Mouse (Mus musculus): ENCODE data around the gene Neu3. TPM values are rescaled to one million over a fixed set of nuclear protein-coding genes. Genes with fewer than 3 reads are reported as not detected.
"Not testable (repeated sequence)": the region's sequence is repeated elsewhere in the genome, so short reads cannot be mapped to it uniquely, and the experiment has no call there.

Gene Neu3
- total and polyA plus RNA-seq, 2 experiments from 2014 or later: 3.0 to 4.7 TPM

GRCm38 (mm10) chr7:99811661-99812060 is 16.6 kb downstream of the Neu3 start:
- H3K27ac ChIP-seq (ENCODE audit: low read depth): no peak overlapping the region
- 85% methylated on average over 4 of the region's 4 CpGs for WGBS
- no peak overlapping the region for H3K9ac ChIP-seq (replicated peaks; ENCODE audit: low read depth, low read length)
- ATAC-seq (ENCODE audit: insufficient read depth, low read depth) (no peak), DNase-seq (ENCODE audit: low spot score) (no peak)
- no peak overlapping the region for H3K4me2 ChIP-seq (ENCODE audit: low read depth, low read length)
- H3K9me3 ChIP-seq (replicated peaks; ENCODE audit: control insufficient read depth, low read length): no peaks in the 10 kb centered on the region
- H3K4me3 ChIP-seq (ENCODE audit: low read depth, low read length): no peak overlapping the region
- peaks cover 20% of the 10 kb centered on the region for H3K36me3 ChIP-seq (replicated peaks; ENCODE audit: control insufficient read depth, insufficient read depth, low read length)
- no peaks in the 10 kb centered on the region for H3K27me3 ChIP-seq (ENCODE audit: control insufficient read depth, insufficient read depth, low read length)
- TF ChIP-seq CTCF (IDR thresholded peaks at IDR 0.05; ENCODE audit: low read depth) (no peak), EP300 (IDR thresholded peaks at IDR 0.05; ENCODE audit: low read depth) (no peak)
- peaks cover 5% of the 10 kb centered on the region for H3K4me1 ChIP-seq (ENCODE audit: control insufficient read depth, insufficient read depth)

DNA sequence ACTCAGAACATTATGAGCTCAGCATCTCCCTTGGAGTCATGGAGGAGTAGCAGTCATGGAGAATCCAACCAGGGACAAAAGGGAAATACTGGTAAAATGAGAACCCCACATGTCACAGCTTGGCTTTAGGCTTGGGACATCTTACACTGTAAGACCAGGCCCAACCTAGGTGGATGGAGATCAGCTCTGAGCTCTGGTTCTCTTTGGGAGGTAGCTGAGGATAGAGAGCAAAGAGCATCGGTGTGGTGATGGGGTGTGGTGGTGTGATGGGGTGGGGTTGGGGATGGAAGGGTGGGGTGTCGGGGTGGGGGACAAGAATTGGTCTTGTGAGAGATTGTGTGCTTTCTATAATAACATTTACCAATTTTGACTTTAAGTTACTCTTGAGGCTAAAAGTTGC is 17.4 kb downstream of the Neu3 start:
- WGBS: 73% methylated on average over 2 of the region's 2 CpGs
- no peaks in the 10 kb centered on the region for H3K9me3 ChIP-seq (replicated peaks; ENCODE audit: control insufficient read depth, low read length)

GRCm38 (mm10) chr7:99807043-99807442 is 21.2 kb downstream of the Neu3 start:
- not testable (repeated sequence) for ATAC-seq (ENCODE audit: insufficient read depth, low read depth); H3K9me3 ChIP-seq (replicated peaks; ENCODE audit: control insufficient read depth, low read length); H3K27me3 ChIP-seq (ENCODE audit: control insufficient read depth, insufficient read depth, low read length); DNase-seq (ENCODE audit: low spot score); H3K4me1 ChIP-seq (ENCODE audit: control insufficient read depth, insufficient read depth); H3K36me3 ChIP-seq (replicated peaks; ENCODE audit: control insufficient read depth, insufficient read depth, low read length); H3K4me3 ChIP-seq (ENCODE audit: low read depth, low read length); H3K9ac ChIP-seq (replicated peaks; ENCODE audit: low read depth, low read length); H3K4me2 ChIP-seq (ENCODE audit: low read depth, low read length); H3K27ac ChIP-seq (ENCODE audit: low read depth)
- WGBS: 23% methylated on average over 7 of the region's 7 CpGs
- TF ChIP-seq EP300 (IDR thresholded peaks at IDR 0.05; ENCODE audit: low read depth): peak; percentile 83

More for the DNA sequence above, 17.4 kb downstream of the Neu3 start:
- no peaks in the 10 kb centered on the region for H3K27me3 ChIP-seq (ENCODE audit: control insufficient read depth, insufficient read depth, low read length)
- H3K36me3 ChIP-seq (replicated peaks; ENCODE audit: control insufficient read depth, insufficient read depth, low read length): peaks cover 20% of the 10 kb centered on the region
- no peak overlapping the region for H3K27ac ChIP-seq (ENCODE audit: low read depth)
- no peak overlapping the region for H3K4me2 ChIP-seq (ENCODE audit: low read depth, low read length)
- ATAC-seq (ENCODE audit: insufficient read depth, low read depth) (no peak), DNase-seq (ENCODE audit: low spot score) (no peak)
- no peak overlapping the region for H3K4me3 ChIP-seq (ENCODE audit: low read depth, low read length)
- no peak overlapping the region for H3K9ac ChIP-seq (replicated peaks; ENCODE audit: low read depth, low read length)
- peaks cover 5% of the 10 kb centered on the region for H3K4me1 ChIP-seq (ENCODE audit: control insufficient read depth, insufficient read depth)
- TF ChIP-seq CTCF (IDR thresholded peaks at IDR 0.05; ENCODE audit: low read depth) (no peak), EP300 (IDR thresholded peaks at IDR 0.05; ENCODE audit: low read depth) (no peak)

GRCm38 (mm10) chr7:99805340-99805739 is 22.9 kb downstream of the Neu3 start:
- no peaks in the 10 kb centered on the region for H3K36me3 ChIP-seq (replicated peaks; ENCODE audit: control insufficient read depth, insufficient read depth, low read length)
- ATAC-seq (ENCODE audit: insufficient read depth, low read depth) (no peak), DNase-seq (ENCODE audit: low spot score) (no peak)
- no peaks in the 10 kb centered on the region for H3K27me3 ChIP-seq (ENCODE audit: control insufficient read depth, insufficient read depth, low read length)
- H3K4me1 ChIP-seq (ENCODE audit: control insufficient read depth, insufficient read depth): peaks cover 5% of the 10 kb centered on the region
- no peak for TF ChIP-seq EP300 (IDR thresholded peaks at IDR 0.05; ENCODE audit: low read depth)
- no peak for TF ChIP-seq CTCF (IDR thresholded peaks at IDR 0.05; ENCODE audit: low read depth)
- H3K4me2 ChIP-seq (ENCODE audit: low read depth, low read length): no peak overlapping the region
- 75% methylated on average over 1 of the region's 1 CpGs for WGBS
- no peak overlapping the region for H3K27ac ChIP-seq (ENCODE audit: low read depth)
- H3K9ac ChIP-seq (replicated peaks; ENCODE audit: low read depth, low read length): no peak overlapping the region
- no peaks in the 10 kb centered on the region for H3K9me3 ChIP-seq (replicated peaks; ENCODE audit: control insufficient read depth, low read length)
- H3K4me3 ChIP-seq (ENCODE audit: low read depth, low read length): no peak overlapping the region

- not testable (repeated sequence) for H3K4me2 ChIP-seq (ENCODE audit: low read depth, low read length); H3K36me3 ChIP-seq (replicated peaks; ENCODE audit: control insufficient read depth, insufficient read depth, low read length); H3K27ac ChIP-seq (ENCODE audit: low read depth); H3K9ac ChIP-seq (replicated peaks; ENCODE audit: low read depth, low read length); DNase-seq (ENCODE audit: low spot score); H3K27me3 ChIP-seq (ENCODE audit: control insufficient read depth, insufficient read depth, low read length); H3K4me1 ChIP-seq (ENCODE audit: control insufficient read depth, insufficient read depth); ATAC-seq (ENCODE audit: insufficient read depth, low read depth); H3K4me3 ChIP-seq (ENCODE audit: low read depth, low read length); H3K9me3 ChIP-seq (replicated peaks; ENCODE audit: control insufficient read depth, low read length)
- WGBS: 86% methylated on average over 3 of the region's 3 CpGs
These were observed 24.2 kb downstream of the Neu3 start for GRCm38 (mm10) chr7:99804033-99804432.

DNA sequence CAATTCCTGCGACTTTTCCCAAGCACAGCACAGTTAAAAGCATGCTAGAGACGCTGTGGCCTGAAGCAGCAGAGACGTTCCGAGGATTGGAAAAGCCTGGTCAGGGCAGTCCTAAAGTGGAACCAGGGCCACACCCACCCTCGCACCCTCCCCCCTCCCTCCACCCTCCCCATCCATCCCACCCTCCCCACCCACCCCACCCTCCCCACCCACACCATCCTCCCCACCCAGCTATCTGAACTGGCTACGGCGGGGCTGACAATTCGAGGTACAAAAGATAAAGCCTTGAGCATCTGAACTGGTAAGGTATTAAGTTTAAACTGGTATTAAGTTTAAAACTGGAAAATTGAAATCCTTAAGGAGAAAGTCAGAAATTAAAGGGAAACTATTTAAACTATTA is 24.7 kb downstream of the Neu3 start:
- no peak overlapping the region for H3K27ac ChIP-seq (ENCODE audit: low read depth)
- ATAC-seq (ENCODE audit: insufficient read depth, low read depth): no peak
- WGBS: 46% methylated on average over 8 of the region's 8 CpGs

More for the DNA sequence above, 24.7 kb downstream of the Neu3 start:
- TF ChIP-seq CTCF (IDR thresholded peaks at IDR 0.05; ENCODE audit: low read depth): no peak
- TF ChIP-seq EP300 (IDR thresholded peaks at IDR 0.05; ENCODE audit: low read depth): no peak
- H3K4me1 ChIP-seq (ENCODE audit: control insufficient read depth, insufficient read depth): peaks cover 4% of the 10 kb centered on the region
- H3K36me3 ChIP-seq (replicated peaks; ENCODE audit: control insufficient read depth, insufficient read depth, low read length): no peaks in the 10 kb centered on the region
- H3K4me2 ChIP-seq (ENCODE audit: low read depth, low read length): no peak overlapping the region
- peak; percentile 66 for DNase-seq (ENCODE audit: low spot score)
- no peaks in the 10 kb centered on the region for H3K27me3 ChIP-seq (ENCODE audit: control insufficient read depth, insufficient read depth, low read length)
- H3K4me3 ChIP-seq (ENCODE audit: low read depth, low read length): no peak overlapping the region
- H3K9ac ChIP-seq (replicated peaks; ENCODE audit: low read depth, low read length): no peak overlapping the region
- no peaks in the 10 kb centered on the region for H3K9me3 ChIP-seq (replicated peaks; ENCODE audit: control insufficient read depth, low read length)
